Mouse (Mus musculus): ENCODE measurements around the gene Hspbp1.
A peak's percentile ranks its signal among the peaks of the same experiment; 100 is the strongest.

DNA sequence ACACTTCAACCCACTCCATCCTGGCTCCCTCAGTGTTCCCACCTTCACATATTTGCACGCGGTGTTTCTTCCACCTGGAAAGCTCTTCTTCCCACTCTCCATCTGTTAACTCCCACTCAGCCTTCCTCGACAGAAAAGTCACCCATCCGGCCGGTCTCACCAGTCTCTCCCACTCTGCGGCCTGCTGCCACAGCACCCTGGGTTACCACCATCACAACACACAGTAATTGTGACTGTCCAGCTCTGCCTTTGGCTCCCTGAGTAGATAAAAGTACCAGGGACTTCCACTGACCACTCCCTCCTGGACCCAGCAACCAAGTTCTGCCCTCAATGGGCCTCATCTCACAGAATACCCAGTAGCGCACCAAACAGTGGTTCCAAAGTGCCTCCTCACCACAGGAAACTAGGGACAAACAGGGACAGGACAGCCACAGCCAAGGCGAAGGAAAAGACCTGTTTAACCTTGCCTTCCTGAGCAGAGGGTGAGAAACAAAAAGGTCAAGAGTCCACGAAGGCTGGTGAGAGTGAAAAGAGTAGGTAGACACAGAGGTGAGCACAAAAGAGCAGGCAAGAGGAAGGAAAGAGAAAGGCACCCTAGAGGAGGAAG lies 27.2 kb downstream of the Hspbp1 start:
- TF ChIP-seq POLR2A (IDR thresholded peaks at IDR 0.05; ENCODE audit: borderline replicate concordance, control insufficient read depth, low read depth, low read length), result 0 out of 2 replicates have a peak, but pooled peaks have one; percentile 10
- no peak for TF ChIP-seq CTCF (IDR thresholded peaks at IDR 0.05; ENCODE audit: control insufficient read depth, insufficient read depth, low read length)

Data from bone marrow, adult 2 months (tissue).